Mouse (Mus musculus) hindbrain, embryonic 14.5 days (tissue): ENCODE data around the gene Dbp. TPM values are rescaled to one million over a fixed set of nuclear protein-coding genes. Genes with fewer than 3 reads are reported as not detected.
A peak's percentile ranks its signal among the peaks of the same experiment; 100 is the strongest.

Experiments
- ATAC-seq: fragments of 200-750 bp; cut with Nextera tagmentation; 2 replicates; pipeline ENCODE4 v1.8.0; 2017; ENCODE audit warnings: moderate number of reproducible peaks, mild to moderate bottlenecking, moderate TSS enrichment, moderate library complexity; ENCODE audit not compliant: low FRiP score
- DNase-seq: peaks from one replicate; pipeline ENCODE4 v3.0.0-alpha.2; 2015; ENCODE audit warnings: low spot score
- H3K27ac ChIP-seq: fragments of 300-500 bp; sonication (generic); 2 replicates; pipeline ENCODE4 v1.5.1; 2014; ENCODE audit warnings: mild to moderate bottlenecking, moderate library complexity
- H3K27me3 ChIP-seq: fragments of 300-500 bp; sonication (generic); 2 replicates; pipeline ENCODE4 v1.6.1; 2014; ENCODE audit warnings: mild to moderate bottlenecking, low read length, mixed read lengths; ENCODE audit not compliant: control insufficient read depth, insufficient read depth
- H3K36me3 ChIP-seq: fragments of 300-500 bp; sonication (generic); replicated peaks from 2 replicates; pipeline ENCODE4 v1.6.1; 2014; ENCODE audit not compliant: control insufficient read depth, insufficient read depth
- H3K4me1 ChIP-seq: fragments of 300-500 bp; sonication (generic); replicated peaks from 2 replicates; pipeline ENCODE4 v1.6.1; 2014; ENCODE audit warnings: antibody characterized with exemption, low read length, mixed read lengths; ENCODE audit not compliant: control insufficient read depth, insufficient read depth
- H3K4me2 ChIP-seq: fragments of 300-500 bp; sonication (generic); replicated peaks from 2 replicates; pipeline ENCODE4 v1.6.1; 2014; ENCODE audit warnings: mild to moderate bottlenecking, moderate library complexity
- H3K4me3 ChIP-seq: fragments of 300-500 bp; sonication (generic); replicated peaks from 2 replicates; pipeline ENCODE4 v1.5.1; 2014; ENCODE audit warnings: mild to moderate bottlenecking, low read length
- H3K9ac ChIP-seq: fragments of 300-500 bp; sonication (generic); 2 replicates; pipeline ENCODE4 v1.6.1; 2014
- H3K9me3 ChIP-seq: fragments of 300-500 bp; sonication (generic); 2 replicates; pipeline ENCODE4 v1.6.1; 2016; ENCODE audit warnings: low read length; ENCODE audit not compliant: control insufficient read depth
- WGBS: fragments of 180-500 bp; shearing (Covaris S2); extraction: QIAGEN DNeasy Blood & Tissue Kit; methylation state at CpG from one replicate; pipeline ENCODE4 v1.1.7; 2014; 5-methylcytosine and 5-hydroxymethylcytosine counted together
- polyA plus RNA-seq: library from polyadenylated mRNA; unstranded; fragments of >200 nt; fragmentation: Nextera tagmentation; extraction: Ambion mirVana; gene quantifications from 2 replicates; pipeline ENCODE4 v1.2.1, GENCODE M21; 2014

The Dbp gene
- polyA plus RNA-seq, 1 experiment from 2014 or later: 3.9 TPM

- H3K27ac ChIP-seq: no peak overlapping the region
- no peaks in the 10 kb centered on the region; the same call in 1 of the 2 replicates for H3K4me1 ChIP-seq
- no peaks in the 10 kb centered on the region for H3K9me3 ChIP-seq
- DNase-seq (no peak), ATAC-seq (no peak)
- H3K9ac ChIP-seq: no peak overlapping the region
- no peak overlapping the region for H3K4me2 ChIP-seq
- H3K27me3 ChIP-seq: no peaks in the 10 kb centered on the region
- WGBS: 65% methylated on average over 6 of the region's 6 CpGs
- no peaks in the 10 kb centered on the region for H3K36me3 ChIP-seq
- no peak overlapping the region for H3K4me3 ChIP-seq
Measured at GRCm38 (mm10) chr7:45746518-45746917, 41.6 kb downstream of the Dbp start.

DNA sequence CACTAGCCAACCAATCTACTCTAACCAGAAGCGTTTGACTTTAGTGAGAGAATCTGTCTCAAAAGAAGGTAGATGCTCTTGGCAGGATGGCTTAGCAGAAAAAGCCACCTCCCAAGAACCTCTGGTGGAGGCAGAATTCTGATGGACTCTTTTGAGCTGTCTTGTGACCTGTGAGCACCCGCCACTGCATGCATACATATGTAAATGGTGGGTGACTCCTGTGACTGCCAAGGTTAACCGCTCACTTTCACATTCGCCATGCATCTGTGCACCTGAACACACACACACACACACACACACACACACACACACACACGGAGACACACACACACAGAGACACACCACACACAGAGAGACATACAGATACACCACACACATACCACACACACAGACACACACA, 42.6 kb downstream of the Dbp start:
- DNase-seq (no peak), ATAC-seq (no peak)
- no peaks in the 10 kb centered on the region for H3K36me3 ChIP-seq
- H3K27me3 ChIP-seq: no peaks in the 10 kb centered on the region
- H3K4me1 ChIP-seq: no peaks in the 10 kb centered on the region; the same call in 1 of the 2 replicates
- no peak overlapping the region for H3K9ac ChIP-seq
- H3K27ac ChIP-seq: no peak overlapping the region
- no peaks in the 10 kb centered on the region for H3K9me3 ChIP-seq
- no peak overlapping the region for H3K4me2 ChIP-seq
- WGBS: 85% methylated on average over 5 of the region's 5 CpGs
- H3K4me3 ChIP-seq: no peak overlapping the region

DNA sequence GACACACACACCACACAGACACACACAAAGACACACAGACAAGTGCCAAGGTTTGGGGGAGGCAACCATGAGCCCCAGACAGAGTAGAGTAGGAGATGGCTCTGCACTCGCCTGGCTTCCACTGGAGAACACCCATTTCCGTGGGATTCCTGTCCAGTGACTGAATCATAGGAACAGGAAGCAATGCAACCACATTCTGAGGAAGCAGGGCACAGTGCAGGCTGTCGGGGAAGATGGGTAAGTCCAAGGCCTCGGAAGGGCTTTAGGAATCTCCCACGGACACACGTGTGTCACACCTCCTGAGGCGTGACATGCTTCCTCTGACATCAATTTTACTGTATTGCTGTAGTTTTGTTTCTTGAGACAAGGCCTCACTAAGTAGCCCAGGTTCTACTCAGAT, 43.2 kb downstream of the Dbp start:
- Histone ChIP-seq H3K4me2 (no peak overlapping the region), H3K36me3 (no peaks in the 10 kb centered on the region), H3K4me3 (no peak overlapping the region), H3K9ac (no peak overlapping the region), H3K9me3 (no peaks in the 10 kb centered on the region), H3K27ac (no peak overlapping the region), H3K27me3 (no peaks in the 10 kb centered on the region), H3K4me1 (no peaks in the 10 kb centered on the region; the same call in 1 of the 2 replicates)
- DNase-seq (no peak), ATAC-seq (no peak)
- WGBS: 75% methylated on average over 7 of the region's 7 CpGs

- ATAC-seq (no peak), DNase-seq (no peak)
- peak overlapping the region; percentile 4; the same call in 1 of the 2 replicates for H3K9ac ChIP-seq
- H3K4me2 ChIP-seq: no peak overlapping the region
- H3K27ac ChIP-seq: no peak overlapping the region
- no peaks in the 10 kb centered on the region for H3K36me3 ChIP-seq
- H3K4me1 ChIP-seq: no peaks in the 10 kb centered on the region; the same call in 1 of the 2 replicates
- H3K4me3 ChIP-seq: no peak overlapping the region
- 54% methylated on average over 9 of the region's 10 CpGs for WGBS
- no peaks in the 10 kb centered on the region for H3K9me3 ChIP-seq
- no peaks in the 10 kb centered on the region for H3K27me3 ChIP-seq
Measured at GRCm38 (mm10) chr7:45749401-45749800, 44.5 kb downstream of the Dbp start.

DNA sequence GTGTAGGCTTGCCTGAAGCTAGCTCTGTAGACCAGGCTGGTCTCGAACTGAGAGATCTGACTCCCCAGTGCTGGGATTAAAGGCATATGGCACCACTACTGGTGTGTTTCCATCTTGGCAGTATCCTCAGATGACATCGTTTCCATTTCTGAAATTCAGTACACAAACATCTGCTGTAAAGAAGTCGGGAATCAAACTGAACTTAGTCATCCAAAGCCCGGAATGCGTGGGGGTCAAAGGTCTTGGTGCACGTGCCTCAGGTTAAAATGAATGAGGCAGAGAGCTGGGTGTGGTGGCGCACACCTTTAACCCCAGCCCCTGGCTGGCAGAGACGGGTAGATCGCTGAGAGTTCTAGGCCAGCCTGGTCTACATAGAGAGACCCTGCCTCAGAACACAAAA, 45.3 kb downstream of the Dbp start:
- 86% methylated on average over 9 of the region's 9 CpGs for WGBS

GRCm38 (mm10) chr7:45755703-45756102, 50.8 kb downstream of the Dbp start:
- H3K9ac ChIP-seq: no peak overlapping the region
- H3K4me3 ChIP-seq: no peak overlapping the region

More for the DNA sequence above, 45.3 kb downstream of the Dbp start:
- no peaks in the 10 kb centered on the region for H3K9me3 ChIP-seq
- H3K27ac ChIP-seq: no peak overlapping the region
- no peak overlapping the region for H3K9ac ChIP-seq
- ATAC-seq (no peak), DNase-seq (no peak)
- no peaks in the 10 kb centered on the region for H3K27me3 ChIP-seq
- no peaks in the 10 kb centered on the region; the same call in 1 of the 2 replicates for H3K4me1 ChIP-seq
- no peaks in the 10 kb centered on the region for H3K36me3 ChIP-seq
- no peak overlapping the region for H3K4me2 ChIP-seq
- H3K4me3 ChIP-seq: no peak overlapping the region

DNA sequence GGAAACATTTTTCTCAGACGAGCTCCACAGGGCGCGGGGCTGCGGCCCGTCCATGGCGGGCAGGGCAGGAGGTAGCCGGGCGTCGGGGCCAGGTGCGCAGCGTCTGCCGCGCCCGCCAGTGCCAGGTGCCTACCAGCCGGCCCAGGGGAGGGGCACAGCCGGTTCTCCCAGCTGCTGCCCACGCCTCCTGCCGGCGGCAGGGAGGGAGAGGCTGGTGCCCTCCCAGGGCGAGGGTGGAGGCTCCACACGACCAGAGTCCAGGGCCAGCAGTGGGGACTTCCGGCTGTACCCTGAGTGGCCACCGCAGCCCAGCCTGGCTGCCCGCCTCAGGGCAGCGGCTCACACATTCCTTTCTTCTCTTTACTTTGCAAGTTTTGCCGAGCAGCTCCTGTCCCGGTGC, 54.5 kb downstream of the Dbp start:
- Histone ChIP-seq H3K4me1 (peaks cover 6% of the 10 kb centered on the region; the same call in 1 of the 2 replicates), H3K9me3 (no peaks in the 10 kb centered on the region), H3K27ac (no peak overlapping the region), H3K36me3 (no peaks in the 10 kb centered on the region), H3K9ac (no peak overlapping the region), H3K4me2 (0 out of 2 replicates have a peak overlapping the region, but pooled peaks have one; percentile 12), H3K4me3 (no peak overlapping the region), H3K27me3 (peaks cover 25% of the 10 kb centered on the region)
- DNase-seq: no peak
- 11% methylated on average over 27 of the region's 27 CpGs for WGBS
- ATAC-seq: no peak

More at GRCm38 (mm10) chr7:45755703-45756102, 50.8 kb downstream of the Dbp start:
- H3K36me3 ChIP-seq: no peaks in the 10 kb centered on the region
- no peaks in the 10 kb centered on the region for H3K9me3 ChIP-seq
- no peak overlapping the region for H3K4me2 ChIP-seq
- peaks cover 25% of the 10 kb centered on the region for H3K27me3 ChIP-seq
- peaks cover 6% of the 10 kb centered on the region; the same call in 1 of the 2 replicates for H3K4me1 ChIP-seq
- H3K27ac ChIP-seq: no peak overlapping the region
- WGBS: 63% methylated on average over 6 of the region's 6 CpGs
- DNase-seq (no peak), ATAC-seq (no peak)

Other genes with a start within 250 kb of the Dbp start
- gene Ftl1, start 245.2 kb upstream of the Dbp start, polyA plus RNA-seq: 4,936 and 5,483 TPM in 2 replicates
- gene Bax, start 238.2 kb upstream of the Dbp start, polyA plus RNA-seq: 182 and 190 TPM in 2 replicates
- 0.13 and 0.35 TPM in 2 replicates for gene Tulp2, start 223.2 kb upstream of the Dbp start, polyA plus RNA-seq
- not detected in 2 replicates for gene Gm45808, start 218.3 kb upstream of the Dbp start, polyA plus RNA-seq
- gene Dhdh, start 216.3 kb upstream of the Dbp start, polyA plus RNA-seq: 2.8 and 3.6 TPM in 2 replicates
- gene Nucb1, start 194.7 kb upstream of the Dbp start, polyA plus RNA-seq: 121 and 122 TPM in 2 replicates
- gene Ppp1r15a, start 178.8 kb upstream of the Dbp start, polyA plus RNA-seq: 12.9 and 13.0 TPM in 2 replicates
- gene Plekha4, start 178.8 kb upstream of the Dbp start, polyA plus RNA-seq: 1.4 and 2.3 TPM in 2 replicates
- gene Hsd17b14, start 150.2 kb upstream of the Dbp start, polyA plus RNA-seq: 0.25 TPM in 1 of 2 replicates, not detected in the other
- 17.4 and 19.0 TPM in 2 replicates for gene Bcat2, start 134.9 kb upstream of the Dbp start, polyA plus RNA-seq
- not detected in 2 replicates for gene Fgf21, start 89.6 kb upstream of the Dbp start, polyA plus RNA-seq
- gene Fut1, start 87.8 kb upstream of the Dbp start, polyA plus RNA-seq: not detected in 2 replicates
- gene Izumo1, start 83.3 kb upstream of the Dbp start, polyA plus RNA-seq: not detected in 2 replicates
- 17.2 and 18.3 TPM in 2 replicates for gene Rasip1, start 77.6 kb upstream of the Dbp start, polyA plus RNA-seq
- 3.0 and 3.1 TPM in 2 replicates for gene Mamstr, start 65.1 kb upstream of the Dbp start, polyA plus RNA-seq
- gene Fut2, start 38.7 kb upstream of the Dbp start, polyA plus RNA-seq: 0.07 and 0.11 TPM in 2 replicates
- 1.0 and 1.3 TPM in 2 replicates for gene Ntn5, start 21.1 kb upstream of the Dbp start, polyA plus RNA-seq
- 0.22 and 0.40 TPM in 2 replicates for gene Sec1, start 10.7 kb upstream of the Dbp start, polyA plus RNA-seq
- gene Car11, start 5.2 kb upstream of the Dbp start, polyA plus RNA-seq: 28.2 and 29.0 TPM in 2 replicates
- gene Rpl18, start 10.4 kb downstream of the Dbp start, polyA plus RNA-seq: 578 and 674 TPM in 2 replicates
- 16.7 and 20.0 TPM in 2 replicates for gene Sphk2, start 12.9 kb downstream of the Dbp start, polyA plus RNA-seq
- 0.17 TPM in 1 of 2 replicates, not detected in the other for gene Fam83e, start 16.1 kb downstream of the Dbp start, polyA plus RNA-seq
- not detected in 2 replicates for gene Spaca4, start 20.7 kb downstream of the Dbp start, polyA plus RNA-seq
- gene Lmtk3, start 78.7 kb downstream of the Dbp start, polyA plus RNA-seq: 20.9 and 23.6 TPM in 2 replicates
- gene Sult2b1, start 79.6 kb downstream of the Dbp start, polyA plus RNA-seq: 5.2 and 7.3 TPM in 2 replicates
- 237 and 242 TPM in 2 replicates for gene Cyth2, start 109.5 kb downstream of the Dbp start, polyA plus RNA-seq
- gene Kcnj14, start 119.7 kb downstream of the Dbp start, polyA plus RNA-seq: 1.3 TPM in 2 replicates
- 37.6 and 42.6 TPM in 2 replicates for gene Grwd1, start 125.9 kb downstream of the Dbp start, polyA plus RNA-seq
- 90.3 and 96.6 TPM in 2 replicates for gene Kdelr1, start 167.7 kb downstream of the Dbp start, polyA plus RNA-seq
- gene Grin2d, start 173.3 kb downstream of the Dbp start, polyA plus RNA-seq: 4.3 and 4.4 TPM in 2 replicates
- 0.39 and 0.40 TPM in 2 replicates for gene Syngr4, start 191.6 kb downstream of the Dbp start, polyA plus RNA-seq
- 4.3 and 5.6 TPM in 2 replicates for gene Tmem143, start 191.9 kb downstream of the Dbp start, polyA plus RNA-seq
- gene Emp3, start 216.3 kb downstream of the Dbp start, polyA plus RNA-seq: 34.1 and 38.8 TPM in 2 replicates
- 6.1 and 6.5 TPM in 2 replicates for gene Ccdc114, start 219.0 kb downstream of the Dbp start, polyA plus RNA-seq